Mouse (Mus musculus): ENCODE measurements around the gene Snrpf. TPM values are rescaled to one million over a fixed set of nuclear protein-coding genes. Genes with fewer than 3 reads are reported as not detected.

Gene Snrpf
- polyA plus RNA-seq, 1 experiment from 2014 or later = 69.9 TPM

Other genes starting within 250 kb of the Snrpf start
- gene Lta4h, start 136.3 kb downstream of the Snrpf start, polyA plus RNA-seq (2015; fragmentation: Nextera tagmentation; extraction: Ambion mirVana) = 328 and 364 TPM in 2 replicates
- gene Hal, start 100.9 kb downstream of the Snrpf start, polyA plus RNA-seq (2015; fragmentation: Nextera tagmentation; extraction: Ambion mirVana) = 0.11 and 0.29 TPM in 2 replicates
- gene Amdhd1, start 49.7 kb downstream of the Snrpf start, polyA plus RNA-seq (2015; fragmentation: Nextera tagmentation; extraction: Ambion mirVana) = 0.18 and 0.28 TPM in 2 replicates
- gene Ccdc38, start 49.1 kb downstream of the Snrpf start, polyA plus RNA-seq (2015; fragmentation: Nextera tagmentation; extraction: Ambion mirVana) = 0.10 and 0.14 TPM in 2 replicates
- 1.9 and 2.6 TPM in 2 replicates for gene Ntn4, start 51.0 kb upstream of the Snrpf start, polyA plus RNA-seq (2015; fragmentation: Nextera tagmentation; extraction: Ambion mirVana)
- 0.08 and 0.44 TPM in 2 replicates for gene Usp44, start 241.8 kb upstream of the Snrpf start, polyA plus RNA-seq (2015; fragmentation: Nextera tagmentation; extraction: Ambion mirVana)